Mouse (Mus musculus) lung, postnatal 14 days (tissue): Measurements from ENCODE around the gene Gm9745.
A peak's percentile ranks its signal among the peaks of the same experiment; 100 is the strongest.
"Not testable (repeated sequence)": the region's sequence is repeated elsewhere in the genome, so short reads cannot be mapped to it uniquely, and the experiment has no call there.

Source experiments
- DNase-seq: peaks from one replicate; pipeline ENCODE4 v3.0.0; 2021

Gene Gm9745

DNA sequence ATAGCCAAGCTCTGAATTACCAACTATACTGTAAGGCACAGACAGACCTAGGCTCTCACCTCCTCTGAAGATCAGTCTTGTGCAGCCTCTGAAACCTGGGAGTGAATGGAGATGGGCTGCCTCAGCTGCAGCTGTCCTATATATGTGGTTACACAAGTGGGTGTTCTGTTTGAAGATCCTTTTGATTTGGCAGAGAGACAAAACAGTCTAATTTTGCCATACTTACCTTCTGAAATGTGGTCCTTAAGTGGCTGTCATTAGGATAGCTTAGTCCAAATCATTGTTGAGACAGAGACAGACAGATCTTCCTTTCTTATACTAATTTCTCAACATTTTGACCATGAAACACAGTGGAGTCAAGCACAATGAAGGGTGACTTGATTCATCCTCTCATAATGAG lies at the start of gene Gm9745:
Gm9745 (minus strand) TSS at position 101 of the 400 bp plus-strand sequence.
- not testable (repeated sequence) for DNase-seq

DNA sequence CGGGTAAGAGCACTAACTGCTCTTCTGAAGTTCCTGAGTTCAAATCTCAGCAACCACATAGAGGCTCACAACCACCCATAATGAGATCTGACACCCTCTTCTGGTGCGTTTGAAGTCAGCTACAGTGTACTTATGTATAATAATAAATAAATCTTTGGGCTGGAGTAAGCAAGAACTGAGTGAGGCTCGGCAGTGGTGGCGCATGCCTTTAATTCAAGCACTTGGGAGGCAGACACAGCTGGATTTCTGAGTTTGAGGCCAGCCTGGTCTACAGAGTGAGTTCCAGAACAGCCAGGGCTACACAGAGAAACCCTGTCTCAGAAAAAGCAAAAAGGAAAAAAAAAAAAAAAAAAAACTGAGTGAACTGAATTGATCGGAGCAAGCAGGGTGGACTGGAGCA lies 49.2 kb upstream of the Gm9745 start:
- DNase-seq: not testable (repeated sequence)

DNA sequence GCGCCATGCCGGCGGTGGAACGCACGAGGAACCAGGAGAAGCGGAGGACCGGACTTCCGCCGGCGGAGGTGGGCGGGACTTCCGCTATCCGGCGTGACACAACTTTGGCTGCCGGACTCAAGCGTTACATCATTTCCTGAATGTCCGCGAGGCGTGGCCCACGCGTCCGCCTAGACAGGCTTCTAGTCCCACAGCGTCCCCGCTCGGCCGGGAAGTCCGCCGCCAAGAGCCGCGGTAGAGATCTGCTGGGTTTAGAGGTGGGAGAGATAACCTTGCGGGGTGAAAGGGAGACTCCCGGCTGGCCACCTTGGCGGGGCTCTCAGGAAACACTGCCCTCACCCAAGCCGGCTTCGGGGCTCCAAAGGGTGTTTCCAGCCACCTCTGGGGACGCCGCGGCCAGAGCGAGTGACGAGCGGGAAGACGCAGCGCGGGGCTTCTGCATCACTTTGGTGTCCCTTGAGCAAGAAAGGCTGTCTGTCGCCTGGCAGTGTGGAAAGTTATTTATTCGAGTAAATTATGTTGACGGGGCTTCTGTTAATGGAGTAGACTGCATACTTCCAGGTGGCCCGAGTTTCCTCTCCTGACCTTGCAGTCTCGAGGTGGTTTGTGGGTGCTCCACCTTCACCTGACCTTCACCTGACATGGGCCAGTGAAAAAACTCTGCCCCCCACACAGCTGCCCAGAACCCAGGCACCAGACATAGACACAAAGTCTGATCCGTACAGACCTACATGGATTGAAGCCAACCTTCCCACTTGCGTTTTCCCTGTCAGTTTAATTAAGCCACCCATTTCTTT lies 48.2 kb upstream of the Gm9745 start, which contains the start of gene Gtpbp4:
Gtpbp4 (minus strand) TSS at position 94 of the 797 bp plus-strand sequence.
- DNase-seq: peak; percentile 96

DNA sequence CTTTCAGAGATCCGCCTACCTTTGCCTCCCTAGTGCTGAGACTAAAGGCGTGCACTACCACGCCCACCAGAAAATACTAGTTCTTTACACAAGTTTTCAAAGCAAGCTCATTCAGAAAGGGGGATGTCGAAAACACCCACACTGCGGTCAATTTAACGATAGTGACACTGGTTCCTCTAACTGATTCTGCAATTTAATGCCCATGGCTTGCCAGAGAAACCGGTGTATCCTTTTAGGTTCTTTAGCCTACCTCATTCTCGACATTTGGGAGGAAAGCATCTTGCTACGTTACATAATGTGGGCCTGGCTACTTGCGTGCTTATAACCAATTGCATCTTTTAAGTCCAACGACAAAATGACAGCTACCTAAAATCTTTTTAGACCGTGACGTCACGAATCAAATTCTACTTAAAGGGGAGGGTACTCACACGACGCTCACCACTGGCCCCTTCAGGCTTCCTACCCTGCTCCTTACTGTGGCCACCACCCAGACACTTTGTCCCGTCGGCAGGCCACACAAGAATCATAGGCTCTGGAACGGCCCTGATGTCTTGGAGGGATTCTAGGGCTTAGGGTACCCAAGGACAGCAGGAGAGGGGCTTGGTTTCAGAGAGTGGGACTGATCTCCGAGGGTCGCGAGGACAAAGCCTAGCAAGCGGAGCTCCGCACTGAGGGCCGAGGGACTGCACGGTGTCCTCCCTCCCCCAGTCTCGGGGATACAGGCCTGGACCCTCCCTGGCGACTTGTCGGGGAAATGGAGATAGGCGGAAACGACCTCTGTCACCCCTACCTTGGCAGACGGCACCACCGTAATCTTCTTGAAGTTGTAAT lies 47.3 kb upstream of the Gm9745 start:
- DNase-seq: peak; percentile 1

DNA sequence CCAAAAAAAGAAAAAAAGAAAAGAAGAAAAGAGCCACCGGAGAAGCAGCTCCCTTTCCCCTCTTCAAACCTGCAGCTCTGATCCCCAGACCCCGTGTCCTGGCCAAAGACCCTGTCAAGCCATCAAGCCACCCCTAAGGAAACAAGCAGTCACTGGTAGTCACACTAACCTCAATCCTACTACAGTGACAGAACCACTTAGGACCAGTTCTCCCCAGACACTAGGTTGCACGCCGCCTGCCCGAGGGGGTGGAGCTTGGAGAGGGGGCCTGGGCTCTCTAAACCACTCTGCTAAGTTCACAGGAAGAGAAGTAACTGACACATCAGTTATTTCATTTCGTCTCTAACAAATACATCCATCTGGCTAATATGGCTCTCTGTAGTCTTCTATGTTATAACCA lies 44.2 kb upstream of the Gm9745 start:
- DNase-seq: no peak

DNA sequence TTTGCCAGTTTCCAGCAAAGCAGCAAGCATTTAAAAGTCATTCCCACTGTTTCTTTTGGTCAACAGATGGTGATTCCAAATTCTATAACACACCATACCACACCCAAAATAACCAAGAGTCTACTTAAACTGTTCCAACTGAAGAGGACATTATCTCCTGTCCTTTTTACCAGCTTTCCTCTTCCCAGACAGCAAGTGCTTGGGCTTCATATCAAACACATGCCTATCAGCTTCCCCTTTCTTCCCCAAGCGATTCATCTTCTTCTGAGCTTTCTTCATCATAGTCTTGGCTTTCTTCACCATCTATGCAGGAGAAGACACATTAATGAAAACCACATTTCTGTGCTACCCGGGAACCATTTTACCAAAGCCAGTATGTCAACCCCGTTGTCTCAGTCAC lies 24.9 kb upstream of the Gm9745 start:
- no peak for DNase-seq

DNA sequence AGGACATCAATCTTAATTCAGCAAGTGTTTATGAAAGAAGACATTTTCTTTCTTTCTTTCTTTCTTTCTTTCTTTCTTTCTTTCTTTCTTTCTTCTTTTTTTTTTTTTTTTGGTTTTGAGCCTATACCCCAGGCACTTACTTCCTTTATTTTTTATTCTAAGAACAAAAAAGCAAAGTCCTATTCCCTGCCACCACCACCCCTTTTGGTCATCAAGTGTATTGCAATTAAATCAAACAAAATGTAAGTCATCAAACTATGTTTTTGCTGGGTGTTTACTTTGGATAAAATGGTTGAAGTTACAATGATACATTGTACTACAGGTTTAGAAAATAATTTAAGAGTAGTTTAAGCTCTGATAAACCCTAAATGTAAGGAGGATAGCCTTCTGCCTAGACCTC lies 24.3 kb upstream of the Gm9745 start:
- DNase-seq: no peak

DNA sequence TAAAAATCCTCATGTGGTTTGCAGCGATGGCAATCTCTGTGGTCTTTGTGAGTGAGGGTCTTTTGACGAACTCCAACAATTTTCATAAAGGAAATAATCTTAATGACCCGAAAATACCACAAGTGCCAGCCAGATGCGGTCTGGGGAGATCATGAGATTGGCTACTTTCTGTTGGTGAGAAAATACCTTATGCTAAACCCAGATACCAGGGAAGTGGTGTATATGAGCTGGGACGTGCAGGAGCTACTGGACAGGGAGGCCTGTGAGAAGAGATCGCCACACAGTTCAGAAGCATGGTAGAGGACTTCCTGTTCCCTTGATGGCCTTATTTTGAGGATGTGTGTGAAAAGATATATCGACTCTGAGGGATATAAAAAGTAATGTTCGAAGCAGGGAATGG lies 19.7 kb upstream of the Gm9745 start:
- DNase-seq: no peak

DNA sequence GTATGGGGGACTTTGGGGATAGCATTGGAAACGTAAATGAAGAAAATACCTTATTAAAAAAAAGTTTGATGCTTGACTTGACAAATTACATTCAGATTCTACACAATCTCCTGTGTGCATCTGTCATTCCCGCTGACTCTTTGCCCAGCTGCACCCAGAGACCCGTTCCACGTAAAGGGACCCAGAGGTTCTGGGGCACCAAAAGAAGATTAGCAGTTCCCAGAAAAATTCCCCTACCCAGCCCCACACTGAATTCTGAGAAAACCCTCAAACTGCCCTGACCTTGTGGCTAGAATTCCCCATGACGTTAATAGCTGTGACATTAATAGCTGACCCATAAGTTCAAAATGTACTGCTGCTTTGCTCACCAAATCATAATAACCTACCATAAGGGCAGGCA lies 17.2 kb upstream of the Gm9745 start:
- DNase-seq: no peak

DNA sequence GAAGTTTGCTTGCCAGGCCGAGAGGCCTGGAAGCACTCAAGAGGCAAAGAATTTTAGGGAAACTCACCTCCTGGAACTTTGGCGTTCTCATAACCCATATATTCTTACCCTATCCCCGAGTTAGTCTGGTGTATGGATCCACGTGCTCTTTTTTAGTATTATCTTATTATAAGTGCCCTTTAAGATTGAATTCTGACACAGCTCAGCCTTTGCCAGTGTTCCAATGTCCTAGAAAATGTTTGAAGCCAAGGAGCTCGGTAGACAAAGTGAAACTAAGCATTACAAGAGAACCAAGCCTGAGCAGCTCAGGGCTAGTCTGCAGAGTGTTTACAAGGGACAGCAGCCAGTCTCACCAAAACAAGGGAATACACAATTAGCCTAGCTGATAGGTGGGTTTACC lies 14.2 kb upstream of the Gm9745 start:
- not testable (repeated sequence) for DNase-seq

DNA sequence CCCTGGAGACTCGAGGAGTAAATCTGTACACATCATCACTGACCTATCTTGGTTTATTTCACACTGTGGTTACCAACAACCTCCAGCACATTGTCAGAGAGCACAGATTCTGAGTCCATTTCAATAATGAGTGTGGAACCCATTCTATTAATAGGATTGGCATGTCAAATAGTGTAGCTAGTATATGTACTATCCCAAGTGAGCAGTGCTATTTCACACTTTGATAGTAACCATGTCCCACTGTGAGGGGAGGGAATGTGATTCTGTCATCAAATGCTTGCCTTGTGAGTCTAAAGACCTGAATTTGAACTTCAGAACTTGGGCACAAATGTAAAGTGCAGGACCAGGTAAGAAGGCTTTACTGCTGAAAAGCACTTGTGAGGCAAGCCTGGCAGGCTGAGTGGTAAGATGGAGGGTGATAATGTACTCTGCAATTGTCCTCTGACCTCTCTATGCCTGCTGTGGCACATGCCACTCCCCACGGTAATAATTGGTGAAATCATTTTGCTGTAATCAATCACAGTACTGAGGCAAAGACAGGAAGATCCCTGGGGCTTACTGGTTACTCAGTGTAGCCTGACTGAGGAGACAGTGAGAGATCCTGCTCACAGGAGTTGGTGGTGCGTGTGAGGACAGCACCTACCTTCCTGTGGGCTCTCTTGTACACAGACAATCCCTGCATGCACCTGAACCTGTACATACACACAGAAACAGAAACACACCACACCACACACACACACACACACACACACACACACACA lies 13.3 kb upstream of the Gm9745 start:
- not testable (repeated sequence) for DNase-seq

DNA sequence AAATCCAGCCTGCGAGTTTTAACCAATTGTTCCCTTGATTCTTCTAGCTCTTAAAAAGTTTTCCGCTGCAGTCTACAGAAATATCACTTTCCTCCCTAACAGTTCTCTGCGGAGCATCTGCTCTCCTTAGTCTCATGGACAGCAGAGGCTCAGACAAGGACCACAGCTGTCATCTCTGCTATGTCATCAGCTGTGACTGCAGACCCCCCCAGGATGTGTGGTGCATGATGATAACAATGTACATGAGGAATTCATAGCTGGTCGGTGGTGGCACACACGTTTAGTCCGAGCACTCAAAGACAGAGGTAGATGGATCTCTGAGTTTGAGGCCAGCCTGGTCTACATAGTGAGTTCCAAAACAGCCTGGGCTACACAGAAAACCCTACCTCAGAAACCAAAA lies 11.5 kb upstream of the Gm9745 start:
- DNase-seq: not testable (repeated sequence)

DNA sequence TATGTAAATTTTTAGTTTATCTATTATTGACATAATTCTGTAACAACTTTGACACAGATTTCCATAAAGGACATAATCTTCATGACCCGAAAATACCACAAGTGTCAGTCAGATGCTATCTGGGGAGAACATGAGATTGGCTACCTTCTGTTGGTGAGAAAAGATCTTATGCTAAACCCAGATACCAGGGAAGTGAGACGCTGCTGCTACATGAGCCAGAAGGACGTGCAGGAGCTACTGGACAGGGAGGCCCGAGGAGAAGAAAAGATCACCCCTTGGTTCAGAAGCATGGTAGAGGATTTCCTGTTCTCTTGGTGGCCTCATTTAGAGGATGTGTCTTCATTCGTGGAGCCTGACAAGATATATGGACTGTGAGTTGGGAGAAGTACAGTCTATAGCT lies 11.0 kb upstream of the Gm9745 start:
- not testable (repeated sequence) for DNase-seq

DNA sequence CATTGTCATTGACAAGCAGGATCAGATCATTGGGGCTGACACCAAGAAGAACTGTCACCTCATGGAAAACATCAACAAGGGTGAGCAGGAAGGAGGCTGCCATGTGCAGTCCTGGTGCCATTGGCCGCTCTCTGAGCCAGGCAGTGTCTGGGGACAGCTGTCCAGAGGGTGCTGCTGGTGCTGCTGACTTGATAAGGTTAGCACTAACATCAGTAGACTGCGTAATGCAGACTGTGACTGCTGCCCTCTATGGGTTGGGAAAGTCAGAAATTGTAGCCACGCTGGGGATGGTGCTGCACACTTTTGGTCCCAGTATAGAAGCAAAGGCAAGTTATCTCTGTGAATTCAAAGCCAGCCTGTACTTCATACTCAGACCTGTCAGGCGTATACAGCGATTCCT lies 8.8 kb upstream of the Gm9745 start:
- not testable (repeated sequence) for DNase-seq

DNA sequence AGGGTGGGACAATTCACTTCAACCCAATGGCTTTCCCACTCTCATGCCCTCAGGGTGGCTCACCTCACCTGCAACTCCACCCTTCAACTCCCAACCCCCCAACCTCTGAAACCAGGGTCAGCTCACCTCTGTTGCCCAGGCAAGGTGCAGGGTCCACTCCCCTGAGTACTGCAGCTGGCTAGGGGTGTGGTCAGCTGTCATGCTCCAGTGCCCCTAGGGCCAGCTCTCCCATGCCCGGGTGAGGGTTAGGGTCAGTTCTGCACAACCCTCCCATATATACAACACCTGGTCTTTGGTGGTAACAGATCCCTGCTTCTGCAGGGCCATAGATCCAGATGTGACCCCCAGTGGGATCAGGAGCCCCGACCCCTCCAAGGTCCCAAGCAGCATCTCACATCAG lies 7.1 kb upstream of the Gm9745 start:
- not testable (repeated sequence) for DNase-seq

DNA sequence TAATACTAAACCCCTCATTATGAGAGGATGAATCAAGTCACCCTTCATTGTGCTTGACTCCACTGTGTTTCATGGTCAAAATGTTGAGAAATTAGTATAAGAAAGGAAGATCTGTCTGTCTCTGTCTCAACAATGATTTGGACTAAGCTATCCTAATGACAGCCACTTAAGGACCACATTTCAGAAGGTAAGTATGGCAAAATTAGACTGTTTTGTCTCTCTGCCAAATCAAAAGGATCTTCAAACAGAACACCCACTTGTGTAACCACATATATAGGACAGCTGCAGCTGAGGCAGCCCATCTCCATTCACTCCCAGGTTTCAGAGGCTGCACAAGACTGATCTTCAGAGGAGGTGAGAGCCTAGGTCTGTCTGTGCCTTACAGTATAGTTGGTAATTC lies 4.5 kb upstream of the Gm9745 start, which contains the start of gene Idi2:
Idi2 (plus strand) TSS at position 301 of the 400 bp plus-strand sequence.
- DNase-seq: not testable (repeated sequence)

DNA sequence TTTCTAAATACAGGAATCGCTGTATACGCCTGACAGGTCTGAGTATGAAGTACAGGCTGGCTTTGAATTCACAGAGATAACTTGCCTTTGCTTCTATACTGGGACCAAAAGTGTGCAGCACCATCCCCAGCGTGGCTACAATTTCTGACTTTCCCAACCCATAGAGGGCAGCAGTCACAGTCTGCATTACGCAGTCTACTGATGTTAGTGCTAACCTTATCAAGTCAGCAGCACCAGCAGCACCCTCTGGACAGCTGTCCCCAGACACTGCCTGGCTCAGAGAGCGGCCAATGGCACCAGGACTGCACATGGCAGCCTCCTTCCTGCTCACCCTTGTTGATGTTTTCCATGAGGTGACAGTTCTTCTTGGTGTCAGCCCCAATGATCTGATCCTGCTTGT lies 4.2 kb downstream of the Gm9745 start:
- not testable (repeated sequence) for DNase-seq

DNA sequence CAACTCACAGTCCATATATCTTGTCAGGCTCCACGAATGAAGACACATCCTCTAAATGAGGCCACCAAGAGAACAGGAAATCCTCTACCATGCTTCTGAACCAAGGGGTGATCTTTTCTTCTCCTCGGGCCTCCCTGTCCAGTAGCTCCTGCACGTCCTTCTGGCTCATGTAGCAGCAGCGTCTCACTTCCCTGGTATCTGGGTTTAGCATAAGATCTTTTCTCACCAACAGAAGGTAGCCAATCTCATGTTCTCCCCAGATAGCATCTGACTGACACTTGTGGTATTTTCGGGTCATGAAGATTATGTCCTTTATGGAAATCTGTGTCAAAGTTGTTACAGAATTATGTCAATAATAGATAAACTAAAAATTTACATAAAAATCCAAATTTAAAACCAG lies 6.3 kb downstream of the Gm9745 start:
- DNase-seq: not testable (repeated sequence)

DNA sequence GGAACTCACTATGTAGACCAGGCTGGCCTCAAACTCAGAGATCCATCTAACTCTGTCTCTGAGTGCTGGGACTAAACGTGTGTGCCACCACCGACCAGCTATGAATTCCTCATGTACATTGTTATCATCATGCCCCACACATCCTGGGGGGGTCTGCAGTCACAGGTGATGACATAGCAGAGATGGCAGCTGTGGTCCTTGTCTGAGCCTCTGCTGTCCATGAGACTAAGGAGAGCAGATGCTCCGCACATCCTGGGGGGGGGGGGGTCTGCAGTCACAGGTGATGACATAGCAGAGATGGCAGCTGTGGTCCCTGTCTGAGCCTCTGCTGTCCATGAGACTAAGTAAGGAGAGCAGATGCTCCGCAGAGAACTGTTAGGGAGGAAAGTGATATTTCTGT lies 6.9 kb downstream of the Gm9745 start:
- not testable (repeated sequence) for DNase-seq

DNA sequence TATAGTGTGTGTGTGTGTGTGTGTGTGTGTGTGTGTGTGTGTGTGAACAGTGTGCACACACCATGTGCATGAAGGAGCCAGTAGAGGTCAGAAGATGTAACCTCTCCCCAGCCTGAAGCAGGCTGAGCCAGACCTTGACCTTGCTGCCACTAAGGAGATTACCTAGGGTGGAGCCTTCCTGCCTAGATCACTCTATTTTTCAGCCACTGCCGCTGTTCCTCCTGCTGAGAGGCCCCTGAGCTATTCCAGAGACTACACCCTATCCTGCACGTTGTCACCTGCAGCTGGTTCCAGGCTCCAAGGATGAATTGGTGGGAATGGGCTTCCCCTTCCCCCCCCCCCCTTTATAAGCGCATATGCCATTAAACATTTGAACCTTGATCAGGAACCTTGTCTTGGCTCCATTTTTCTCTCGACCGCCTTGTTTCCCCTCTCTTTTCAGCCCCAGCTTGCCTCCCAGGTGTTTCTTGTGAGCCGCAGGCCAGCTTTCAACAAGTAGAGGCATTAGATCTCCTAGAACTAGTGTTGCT lies 10.4 kb downstream of the Gm9745 start:
- DNase-seq: not testable (repeated sequence)

DNA sequence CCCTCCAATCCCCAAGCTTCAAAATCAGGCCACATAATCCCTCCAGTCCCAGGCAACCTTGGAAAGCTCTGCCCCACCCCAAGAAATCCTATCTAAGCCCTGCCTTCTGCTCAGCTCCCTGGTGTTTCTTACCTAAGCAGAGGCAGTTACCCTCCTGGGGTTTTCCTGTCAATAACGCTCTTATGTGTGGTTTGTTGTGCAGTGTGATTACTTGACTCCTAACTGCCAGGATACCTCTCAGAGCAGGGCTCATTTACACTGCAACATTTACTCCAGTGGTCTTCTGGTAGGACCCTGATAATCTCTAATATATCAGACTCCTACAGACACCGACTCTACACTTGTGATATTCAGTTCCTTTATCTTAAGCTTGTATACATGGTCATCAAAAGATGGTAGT lies 14.5 kb downstream of the Gm9745 start:
- no peak for DNase-seq

DNA sequence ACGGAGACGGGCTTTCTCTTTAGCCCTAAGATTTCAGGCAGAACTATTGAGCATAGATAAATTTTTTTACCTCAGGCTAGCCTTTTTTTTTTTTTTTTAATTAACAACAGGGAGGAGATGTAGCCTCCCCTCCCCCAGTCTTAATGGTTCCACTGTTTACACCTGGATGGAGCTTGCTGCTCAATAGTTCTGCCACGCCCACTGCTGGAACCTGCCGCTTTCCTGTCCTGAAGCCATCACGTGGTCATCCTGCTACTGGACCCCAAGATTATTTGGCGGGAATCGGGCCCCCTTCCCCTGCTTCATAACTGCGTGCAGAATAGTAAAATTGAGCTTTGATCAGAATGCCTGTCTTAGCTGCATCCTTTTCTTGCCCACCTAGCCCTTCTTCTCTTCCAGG lies 34.1 kb downstream of the Gm9745 start:
- not testable (repeated sequence) for DNase-seq

DNA sequence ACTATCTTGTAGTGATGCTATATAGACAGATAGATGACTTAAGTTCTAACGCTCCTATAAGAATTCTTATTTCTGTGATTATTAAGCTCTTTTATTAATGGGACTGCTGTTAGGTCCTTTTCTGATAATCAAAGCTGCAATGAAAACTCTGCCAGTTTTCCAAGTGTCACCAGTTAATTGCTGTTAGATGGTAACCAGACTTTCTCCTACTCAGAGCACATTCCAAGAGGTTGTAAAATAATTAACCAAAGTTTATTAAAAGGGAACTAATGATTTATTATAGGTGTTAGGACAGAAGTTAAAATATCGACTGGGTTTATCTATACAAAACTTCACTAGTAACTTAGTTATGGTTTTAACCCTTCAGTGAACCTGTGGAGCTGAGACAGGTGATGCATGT lies 42.0 kb downstream of the Gm9745 start:
- DNase-seq: not testable (repeated sequence)
